Mouse (Mus musculus) Patski (cell line): ENCODE data around the gene Pld1. TPM values are rescaled to one million over a fixed set of nuclear protein-coding genes. Genes with fewer than 3 reads are reported as not detected.

Experiments used
- ATAC-seq: fragments of 100-300 bp; one replicate; pipeline ENCODE4 v1.8.0; 2021
- CTCF ChIA-PET: fragments of 350-600 bp; sonication (Branson Sonifier 250); formaldehyde crosslinking; loops from one replicate; lab custom pipeline; 2022; ENCODE audit warnings: inconsistent platforms; lab: Charles Lee
- POLR2A ChIA-PET: fragments of 350-600 bp; sonication (Branson Sonifier 250); formaldehyde crosslinking; loops from one replicate; lab custom pipeline; 2022; ENCODE audit warnings: antibody characterized with exemption, inconsistent platforms; lab: Charles Lee
- DNase-seq: peaks from one replicate; pipeline ENCODE4 v3.0.0-alpha.2; 2011; ENCODE audit warnings: low read depth, low spot score
- H3K27me3 ChIP-seq: fragments of 371-371 bp; one replicate; pipeline ENCODE4 v1.5.1; 2021
- CTCF ChIP-seq: fragments of 100-300 bp; IDR thresholded peaks from one replicate; pipeline ENCODE4 v1.5.1; 2021
- in situ Hi-C: fragments of 300-500 bp; cut with MboI; formaldehyde crosslinking; loops from 3 replicates; pipeline ENCODE4 v1.11.1; 2018; ENCODE audit warnings: low pct_unique_long_range_greater_than_20kb, mixed read lengths
- polyA plus RNA-seq: library from polyadenylated mRNA; unstranded; gene quantifications from one replicate; pipeline ENCODE4 v1.2.3, GENCODE M21; 2021

The Pld1 gene
- polyA plus RNA-seq, 1 experiment from 2014 or later: 16.1 TPM

GRCm38 (mm10) chr3:28013441-28013840 lies 74.9 kb downstream of the Pld1 start:
- in situ Hi-C loops: no loop called here
- H3K27me3 ChIP-seq: no peaks in the 10 kb centered on the region
- TF ChIP-seq CTCF: no peak
- DNase-seq (no peak), ATAC-seq (no peak)
- POLR2A ChIA-PET: no interaction called here
- CTCF ChIA-PET: interaction anchor here (0.7 to 1.3 kb wide), 2 partner anchors 10 to 287 kb away, joined by 3 to 4 read pairs; no protein-coding TSS in a partner anchor

- in situ Hi-C loops: no loop called here
- no peaks in the 10 kb centered on the region for H3K27me3 ChIP-seq
- CTCF ChIA-PET: no interaction called here
- DNase-seq: no peak
- POLR2A ChIA-PET: no interaction called here
- no peak for TF ChIP-seq CTCF
- ATAC-seq: no peak
These were observed 78.5 kb downstream of the Pld1 start for GRCm38 (mm10) chr3:28017002-28017401.

- CTCF ChIA-PET: interaction anchor here (1.2 to 1.7 kb wide), 2 partner anchors 8 to 18 kb away, joined by 3 read pairs; no protein-coding TSS in a partner anchor
- H3K27me3 ChIP-seq: no peaks in the 10 kb centered on the region
- ATAC-seq (no peak), DNase-seq (no peak)
- POLR2A ChIA-PET: interaction anchor here (0.6 to 0.7 kb wide), 2 partner anchors 190 to 347 kb away, joined by 4 to 7 read pairs; no protein-coding TSS in a partner anchor
- TF ChIP-seq CTCF: no peak
- in situ Hi-C loops: no loop called here
These were observed 81.2 kb downstream of the Pld1 start for GRCm38 (mm10) chr3:28019727-28020126.

- ATAC-seq (no peak), DNase-seq (no peak)
- CTCF ChIA-PET: interaction anchor here (1.0 to 1.7 kb wide), 3 partner anchors 9 to 31 kb away, joined by 3 read pairs; no protein-coding TSS in a partner anchor
- TF ChIP-seq CTCF: no peak
- H3K27me3 ChIP-seq: no peaks in the 10 kb centered on the region
- POLR2A ChIA-PET: no interaction called here
- in situ Hi-C loops: no loop called here
These were observed 81.9 kb downstream of the Pld1 start for GRCm38 (mm10) chr3:28020404-28020803.

- in situ Hi-C loops: no loop called here
- no peaks in the 10 kb centered on the region for H3K27me3 ChIP-seq
- ATAC-seq (no peak), DNase-seq (no peak)
- no peak for TF ChIP-seq CTCF
- ChIA-PET POLR2A (no interaction called here), CTCF (interaction anchor here (1.2 to 1.4 kb wide), 2 partner anchors 11 to 33 kb away, joined by 3 read pairs; no protein-coding TSS in a partner anchor)
These were observed 83.7 kb downstream of the Pld1 start for GRCm38 (mm10) chr3:28022191-28022590.

- H3K27me3 ChIP-seq: no peaks in the 10 kb centered on the region
- no peak for TF ChIP-seq CTCF
- in situ Hi-C loops: no loop called here
- ATAC-seq (no peak), DNase-seq (no peak)
- ChIA-PET CTCF (no interaction called here), POLR2A (no interaction called here)
These were observed 88.4 kb downstream of the Pld1 start for GRCm38 (mm10) chr3:28026876-28027275.

GRCm38 (mm10) chr3:28028456-28028855 lies 90.0 kb downstream of the Pld1 start:
- CTCF ChIA-PET: interaction anchor here (1.2 kb wide), 1 partner anchor 14 kb away, joined by 3 read pairs; no protein-coding TSS in a partner anchor
- no peak for ATAC-seq
- DNase-seq: no peak
- no peaks in the 10 kb centered on the region for H3K27me3 ChIP-seq
- in situ Hi-C loops: no loop called here
- POLR2A ChIA-PET: no interaction called here
- no peak for TF ChIP-seq CTCF

GRCm38 (mm10) chr3:28030860-28031259 lies 92.4 kb downstream of the Pld1 start:
- POLR2A ChIA-PET: interaction anchor here (0.5 kb wide), 1 partner anchor 9 kb away, joined by 3 read pairs; no protein-coding TSS in a partner anchor
- in situ Hi-C loops: no loop called here
- ATAC-seq: no peak
- CTCF ChIA-PET: interaction anchor here (2.2 kb wide), 1 partner anchor 9 kb away, joined by 8 read pairs; no protein-coding TSS in a partner anchor
- no peaks in the 10 kb centered on the region for H3K27me3 ChIP-seq
- DNase-seq: no peak
- TF ChIP-seq CTCF: no peak

GRCm38 (mm10) chr3:28031643-28032243 lies 93.2 kb downstream of the Pld1 start:
- DNase-seq (no peak), ATAC-seq (no peak)
- no peak for TF ChIP-seq CTCF
- in situ Hi-C loops: no loop called here
- no peaks in the 10 kb centered on the region for H3K27me3 ChIP-seq
- CTCF ChIA-PET: interaction anchor here (2.2 kb wide), 1 partner anchor 9 kb away, joined by 8 read pairs; no protein-coding TSS in a partner anchor
- POLR2A ChIA-PET: interaction anchor here (0.7 kb wide), 1 partner anchor 24 kb away, joined by 4 read pairs; no protein-coding TSS in a partner anchor

- no peak for ATAC-seq
- in situ Hi-C loops: no loop called here
- DNase-seq: no peak
- no peaks in the 10 kb centered on the region for H3K27me3 ChIP-seq
- TF ChIP-seq CTCF: no peak
- POLR2A ChIA-PET: interaction anchor here (0.6 kb wide), 1 partner anchor 155 kb away, joined by 3 read pairs; no protein-coding TSS in a partner anchor
- CTCF ChIA-PET: no interaction called here
These were observed 95.4 kb downstream of the Pld1 start for GRCm38 (mm10) chr3:28033898-28034297.
